Mouse (Mus musculus) forebrain, embryonic 16.5 days (tissue): Measurements from ENCODE around the gene Gmnc. TPM values are rescaled to one million over a fixed set of nuclear protein-coding genes. Genes with fewer than 3 reads are reported as not detected.

Experiments
- ATAC-seq: fragments of 200-750 bp; cut with Nextera tagmentation; 2 replicates; pipeline ENCODE4 v1.8.0; 2017; ENCODE audit warnings: mild to moderate bottlenecking, moderate library complexity
- H3K27ac ChIP-seq: fragments of 300-500 bp; sonication (generic); 2 replicates; pipeline ENCODE4 v1.5.1; 2014; ENCODE audit warnings: low read length, control low read depth
- H3K27me3 ChIP-seq: fragments of 300-500 bp; sonication (generic); replicated peaks from 2 replicates; pipeline ENCODE4 v1.6.1; 2014; ENCODE audit warnings: low read length; ENCODE audit not compliant: control insufficient read depth, insufficient read depth
- H3K36me3 ChIP-seq: fragments of 300-500 bp; sonication (generic); 2 replicates; pipeline ENCODE4 v1.6.1; 2014; ENCODE audit not compliant: control insufficient read depth, insufficient read depth
- H3K4me1 ChIP-seq: fragments of 300-500 bp; sonication (generic); replicated peaks from 2 replicates; pipeline ENCODE4 v1.6.1; 2014; ENCODE audit warnings: low read length; ENCODE audit not compliant: control insufficient read depth, insufficient read depth
- H3K4me2 ChIP-seq: fragments of 300-500 bp; sonication (generic); 2 replicates; pipeline ENCODE4 v1.6.1; 2014; ENCODE audit warnings: mild to moderate bottlenecking, low read length, control low read depth
- H3K4me3 ChIP-seq: fragments of 300-500 bp; sonication (generic); replicated peaks from 2 replicates; pipeline ENCODE4 v1.5.1; 2014; ENCODE audit warnings: mild to moderate bottlenecking, low read length, control low read depth
- H3K9ac ChIP-seq: fragments of 300-500 bp; sonication (generic); replicated peaks from 2 replicates; pipeline ENCODE4 v1.6.1; 2014; ENCODE audit warnings: low read depth, low read length, control low read depth
- H3K9me3 ChIP-seq: fragments of 300-500 bp; sonication (generic); 2 replicates; pipeline ENCODE4 v1.6.1; 2016; ENCODE audit warnings: low read length; ENCODE audit not compliant: control insufficient read depth
- WGBS: fragments of 180-500 bp; shearing (Covaris S2); extraction: QIAGEN DNeasy Blood & Tissue Kit; methylation state at CpG from one replicate; pipeline ENCODE4 v1.1.7; 2014; 5-methylcytosine and 5-hydroxymethylcytosine counted together
- polyA plus RNA-seq: library from polyadenylated mRNA; unstranded; fragments of >200 nt; fragmentation: Nextera tagmentation; extraction: Ambion mirVana; gene quantifications from 2 replicates; pipeline ENCODE4 v1.2.1, GENCODE M21; 2015

The Gmnc gene
- polyA plus RNA-seq, 1 experiment from 2014 or later = 0.14 TPM

- H3K27ac ChIP-seq = no peak overlapping the region
- no peaks in the 10 kb centered on the region for H3K36me3 ChIP-seq
- WGBS = 67% methylated on average over 3 of the region's 3 CpGs
- no peaks in the 10 kb centered on the region for H3K9me3 ChIP-seq
- no peaks in the 10 kb centered on the region for H3K27me3 ChIP-seq
- H3K9ac ChIP-seq = no peak overlapping the region
- H3K4me1 ChIP-seq = no peaks in the 10 kb centered on the region
- H3K4me3 ChIP-seq = no peak overlapping the region
- no peak overlapping the region for H3K4me2 ChIP-seq
- no peak for ATAC-seq
Measured at GRCm38 (mm10) chr16:26876885-26877284, 114.6 kb downstream of the Gmnc start.
